Comparison of ENCODE assay signal across 21 mouse cellular contexts in genomic region chr9:110343805-110344204, GRCm38 (mm10). TPM values are rescaled to one million over a fixed set of nuclear protein-coding genes. Genes with fewer than 3 reads are reported as not detected.
A peak's percentile ranks its signal among the peaks of the same experiment; 100 is the strongest.
DNase-seq lines count a peak whose midpoint lies in the region; ATAC-seq and TF ChIP-seq lines count a peak whose summit lies in the region.
"Had no signal": no experiment of that assay in that cellular context is flagged by ENCODE, and none has a peak within 500 bp of the region (broad histone marks: within the 10 kb centered on the region; RNA-seq: fewer than 3 reads in every experiment).

No protein-coding gene starts in this region.

- ATAC-seq in liver, embryonic 11.5 days (replicated peaks; ENCODE audit: low FRiP score): peak; percentile 56; the same call in 1 of the 2 replicates
- peak; percentile 75 for ATAC-seq in liver, embryonic 13.5 days (ENCODE audit: low read depth)
- peak; percentile 86 for ATAC-seq in liver, postnatal 0 days
- ATAC-seq: forebrain, embryonic 15.5 days; hindbrain, postnatal 0 days had no signal

- no peaks in the 10 kb centered on the region for H3K27me3 ChIP-seq in liver, adult 2 months (ENCODE audit: control insufficient read depth, insufficient read depth, low read length)
- no peaks in the 10 kb centered on the region for H3K27me3 ChIP-seq in liver, embryonic 11.5 days (replicated peaks; ENCODE audit: control insufficient read depth, insufficient read depth, low read length)
- H3K27me3 ChIP-seq in liver, embryonic 13.5 days: no peaks in the 10 kb centered on the region
- H3K27me3 ChIP-seq in liver, postnatal 0 days (ENCODE audit: insufficient read depth, low read length): no peaks in the 10 kb centered on the region
- H3K27me3 ChIP-seq: embryonic facial prominence, embryonic 15.5 days; forebrain, embryonic 15.5 days; hindbrain, embryonic 12.5 days had no signal

- 19% methylated on average over 6 of the region's 6 CpGs for WGBS in liver, adult 2 months
- 72% methylated on average over 6 of the region's 6 CpGs for WGBS in liver, embryonic 11.5 days
- WGBS in liver, embryonic 13.5 days (ENCODE audit: insufficient replicate concordance): 59% methylated on average over 6 of the region's 6 CpGs
- 51% methylated on average over 6 of the region's 6 CpGs for WGBS in liver, postnatal 0 days (ENCODE audit: insufficient replicate concordance)

- H3K9ac ChIP-seq in liver, adult 2 months (ENCODE audit: low read depth, low read length): peak overlapping the region; percentile 50
- no peak overlapping the region for H3K9ac ChIP-seq in liver, embryonic 11.5 days (ENCODE audit: low read depth, low read length)
- H3K9ac ChIP-seq in liver, embryonic 13.5 days: no peak overlapping the region
- peak overlapping the region; percentile 28; the same call in 1 of the 2 replicates for H3K9ac ChIP-seq in liver, postnatal 0 days (replicated peaks)
- H3K9ac ChIP-seq: embryonic facial prominence, embryonic 15.5 days; forebrain, embryonic 15.5 days; hindbrain, embryonic 12.5 days had no signal

- peaks cover 39% of the 10 kb centered on the region; the same call in 1 of the 2 replicates for H3K79me2 ChIP-seq in liver, adult 2 months (ENCODE audit: control insufficient read depth, insufficient read depth, low read length)

- no peak overlapping the region for H3K4me2 ChIP-seq in liver, embryonic 11.5 days
- H3K4me2 ChIP-seq in liver, embryonic 13.5 days: peak overlapping the region; percentile 6; the same call in 1 of the 2 replicates
- H3K4me2 ChIP-seq in liver, postnatal 0 days (ENCODE audit: low read depth, low read length): no peak overlapping the region; the same call in 1 of the 2 replicates
- H3K4me2 ChIP-seq: embryonic facial prominence, embryonic 15.5 days; forebrain, embryonic 15.5 days; hindbrain, embryonic 12.5 days had no signal

- H3K36me3 ChIP-seq in liver, adult 2 months (ENCODE audit: control insufficient read depth, insufficient read depth, low read length): no peaks in the 10 kb centered on the region
- H3K36me3 ChIP-seq in liver, embryonic 11.5 days (ENCODE audit: control insufficient read depth, insufficient read depth, low read length): no peaks in the 10 kb centered on the region
- no peaks in the 10 kb centered on the region for H3K36me3 ChIP-seq in liver, embryonic 13.5 days
- no peaks in the 10 kb centered on the region for H3K36me3 ChIP-seq in liver, postnatal 0 days (replicated peaks; ENCODE audit: insufficient read depth, low read length)
- H3K36me3 ChIP-seq: embryonic facial prominence, embryonic 15.5 days; forebrain, embryonic 15.5 days; hindbrain, embryonic 12.5 days had no signal

- TF ChIP-seq EP300 in liver, postnatal 0 days (IDR thresholded peaks at IDR 0.05; ENCODE audit: low read depth): peak; percentile 53; the same call in 1 of the 2 replicates

- peak overlapping the region; percentile 91 for H3K27ac ChIP-seq in liver, adult 2 months (replicated peaks; ENCODE audit: insufficient read depth, low read depth, low read length)
- 0 out of 2 replicates have a peak overlapping the region, but pooled peaks have one; percentile 28 for H3K27ac ChIP-seq in liver, embryonic 11.5 days (ENCODE audit: low read depth, low read length)
- H3K27ac ChIP-seq in liver, embryonic 13.5 days: peak overlapping the region; percentile 56
- peak overlapping the region; percentile 87 for H3K27ac ChIP-seq in liver, postnatal 0 days (ENCODE audit: low read depth)
- H3K27ac ChIP-seq: embryonic facial prominence, embryonic 15.5 days; forebrain, embryonic 15.5 days; hindbrain, embryonic 12.5 days; hindbrain, postnatal 0 days had no signal

- intact Hi-C loops in gastrocnemius, postnatal 14 days (cut with DNase I; ENCODE audit: low total_unique reads): no loop called here

- H3K4me3 ChIP-seq in liver, adult 2 months (ENCODE audit: insufficient read depth, low read depth, low read length): no peak overlapping the region
- H3K4me3 ChIP-seq in liver, embryonic 11.5 days (ENCODE audit: low read depth, low read length): no peak overlapping the region
- no peak overlapping the region for H3K4me3 ChIP-seq in liver, embryonic 13.5 days (replicated peaks)
- H3K4me3 ChIP-seq in liver, postnatal 0 days (ENCODE audit: low read depth, low read length): 0 out of 2 replicates have a peak overlapping the region, but pooled peaks have one; percentile 32
- H3K4me3 ChIP-seq: embryonic facial prominence, embryonic 15.5 days; erythroblast, embryonic 14.5 days; forebrain, embryonic 15.5 days; hindbrain, embryonic 12.5 days had no signal

- TF ChIP-seq CTCF in liver, adult 2 months (IDR thresholded peaks at IDR 0.05; ENCODE audit: low read depth, low read length): no peak
- TF ChIP-seq CTCF in liver, postnatal 0 days (IDR thresholded peaks at IDR 0.05; ENCODE audit: low read depth): no peak

- H3K4me1 ChIP-seq in liver, adult 2 months (ENCODE audit: control insufficient read depth, insufficient read depth, low read length): peaks cover 28% of the 10 kb centered on the region
- no peaks in the 10 kb centered on the region for H3K4me1 ChIP-seq in liver, embryonic 11.5 days (replicated peaks; ENCODE audit: control insufficient read depth, insufficient read depth, low read length)
- peaks cover 41% of the 10 kb centered on the region for H3K4me1 ChIP-seq in liver, embryonic 13.5 days (replicated peaks)
- peaks cover 24% of the 10 kb centered on the region for H3K4me1 ChIP-seq in liver, postnatal 0 days (ENCODE audit: insufficient read depth)
- H3K4me1 ChIP-seq: forebrain, embryonic 15.5 days; hindbrain, embryonic 12.5 days had no signal

- no peak for TF ChIP-seq POLR2A in liver, adult 2 months (IDR thresholded peaks at IDR 0.05; ENCODE audit: extremely low read depth, insufficient read depth, low read length)

- no peaks in the 10 kb centered on the region for H3K9me3 ChIP-seq in liver, embryonic 11.5 days (ENCODE audit: control insufficient read depth, low read length)
- H3K9me3 ChIP-seq in liver, embryonic 13.5 days (replicated peaks): no peaks in the 10 kb centered on the region
- H3K9me3 ChIP-seq in liver, postnatal 0 days (ENCODE audit: low read length): no peaks in the 10 kb centered on the region
- H3K9me3 ChIP-seq: embryonic facial prominence, embryonic 15.5 days; forebrain, embryonic 15.5 days; hindbrain, embryonic 12.5 days had no signal

- peak; percentile 96 for DNase-seq in liver, adult 2 months (ENCODE audit: extremely low read depth, low read depth, low spot score)
- no peak for DNase-seq in liver
- DNase-seq in liver, embryonic 11.5 days (ENCODE audit: low spot score): no peak
- no peak for DNase-seq in liver, embryonic 13.5 days
- DNase-seq in liver, postnatal 0 days: peak; percentile 48
- DNase-seq in frontal cortex, postnatal 36 days (ENCODE audit: low spot score in 2 of 2): no peak
- DNase-seq in gastrocnemius, postnatal 14 days: no peak
- DNase-seq: adrenal gland, adult 2 months; adrenal gland, postnatal 25 days; cerebellum, adult 8-10 months; cerebellum, postnatal 14 days; embryo, embryonic 11 days; gastrocnemius, postnatal 25 days; heart, adult 11 months; heart, postnatal 10 days; heart, postnatal 4 days had no signal

RNA-seq across cellular contexts. Expression of gene Scap, which starts 10.7 kb away (rescaled TPM):
- 51.8 and 84.8 TPM in 2 replicates for total RNA-seq in liver, adult 2 months (2014; rRNA removed)
- 68.7 and 72.9 TPM in 2 replicates for polyA plus RNA-seq in liver, adult 2 months (2012; rRNA removed)
- 32.9 and 36.7 TPM in 2 replicates for polyA plus RNA-seq in liver, embryonic 11.5 days (2014; fragmentation: Nextera tagmentation; extraction: Ambion mirVana)
- 20.6 and 23.2 TPM in 2 replicates for polyA plus RNA-seq in liver, embryonic 13.5 days (2015; fragmentation: Nextera tagmentation; extraction: Ambion mirVana)
- 42.7 and 44.4 TPM in 2 replicates for polyA plus RNA-seq in liver, postnatal 0 days (2015; fragmentation: Nextera tagmentation; extraction: Ambion mirVana)
- total RNA-seq in gastrocnemius, postnatal 14 days (2021): 10 to 100 TPM; 24.1 to 26.1 TPM

RNA-seq across cellular contexts. Expression of gene Elp6, which starts 38.8 kb away (rescaled TPM):
- total RNA-seq in liver, adult 2 months (2014; rRNA removed): 5.0 and 5.9 TPM in 2 replicates
- 6.6 and 7.3 TPM in 2 replicates for polyA plus RNA-seq in liver, adult 2 months (2012; rRNA removed)
- polyA plus RNA-seq in liver, embryonic 11.5 days (2014; fragmentation: Nextera tagmentation; extraction: Ambion mirVana): 27.7 TPM in 2 replicates
- polyA plus RNA-seq in liver, embryonic 13.5 days (2015; fragmentation: Nextera tagmentation; extraction: Ambion mirVana): 11.1 and 11.3 TPM in 2 replicates
- 3.2 and 3.3 TPM in 2 replicates for polyA plus RNA-seq in liver, postnatal 0 days (2015; fragmentation: Nextera tagmentation; extraction: Ambion mirVana)
- total RNA-seq in gastrocnemius, postnatal 14 days (2021): 1 to 10 TPM; 2.5 to 3.9 TPM

Comparison
In these comparisons a context has a peak if more than half of its experiments do, and no peak if none do; other contexts are left out.
1. DNase-seq: peak in liver, adult 2 months (single experiment) and liver, postnatal 0 days (single experiment); none in liver (single experiment), liver, embryonic 11.5 days (single experiment), liver, embryonic 13.5 days (single experiment), frontal cortex, postnatal 36 days (0 of 2) and gastrocnemius, postnatal 14 days (single experiment).
2. H3K9ac ChIP-seq: peak in liver, adult 2 months (single experiment) and liver, postnatal 0 days (single experiment); none in liver, embryonic 11.5 days (single experiment) and liver, embryonic 13.5 days (single experiment).
3. H3K27ac ChIP-seq: peak in every context shown above with its lines; median percentile 91 in liver, adult 2 months; 87 in liver, postnatal 0 days; 56 in liver, embryonic 13.5 days; 28 in liver, embryonic 11.5 days.
4. Peak in every context shown above with its lines, with median percentiles within 50 percentile points of each other: ATAC-seq.